Mouse (Mus musculus) neural tube, embryonic 15.5 days (tissue): ENCODE data around the gene Ntrk3. TPM values are rescaled to one million over a fixed set of nuclear protein-coding genes. Genes with fewer than 3 reads are reported as not detected.

Experiments used
- ATAC-seq: fragments of 200-750 bp; cut with Nextera tagmentation; 2 replicates; pipeline ENCODE4 v1.8.0; 2017; ENCODE audit warnings: mild to moderate bottlenecking, moderate TSS enrichment, moderate library complexity; ENCODE audit not compliant: low FRiP score
- H3K27ac ChIP-seq: fragments of 300-500 bp; sonication (generic); replicated peaks from 2 replicates; pipeline ENCODE4 v1.5.1; 2015; ENCODE audit warnings: mild to moderate bottlenecking, inconsistent platforms
- H3K27me3 ChIP-seq: fragments of 300-500 bp; sonication (generic); replicated peaks from 2 replicates; pipeline ENCODE4 v1.6.1; 2015; ENCODE audit warnings: inconsistent platforms
- H3K36me3 ChIP-seq: fragments of 300-500 bp; sonication (generic); 2 replicates; pipeline ENCODE4 v1.6.1; 2015; ENCODE audit warnings: inconsistent platforms
- H3K4me1 ChIP-seq: fragments of 300-500 bp; sonication (generic); 2 replicates; pipeline ENCODE4 v1.6.1; 2015; ENCODE audit warnings: inconsistent platforms
- H3K4me2 ChIP-seq: fragments of 300-500 bp; sonication (generic); 2 replicates; pipeline ENCODE4 v1.6.1; 2015; ENCODE audit warnings: inconsistent platforms, mild to moderate bottlenecking, moderate library complexity
- H3K4me3 ChIP-seq: fragments of 300-500 bp; sonication (generic); replicated peaks from 2 replicates; pipeline ENCODE4 v1.5.1; 2015; ENCODE audit warnings: mild to moderate bottlenecking, inconsistent platforms
- H3K9ac ChIP-seq: fragments of 300-500 bp; sonication (generic); replicated peaks from 2 replicates; pipeline ENCODE4 v1.6.1; 2015; ENCODE audit warnings: mild to moderate bottlenecking, inconsistent platforms
- H3K9me3 ChIP-seq: fragments of 300-500 bp; sonication (generic); replicated peaks from 2 replicates; pipeline ENCODE4 v1.6.1; 2016; ENCODE audit warnings: inconsistent platforms
- WGBS: fragments of 180-500 bp; shearing (Covaris S2); methylation state at CpG from one replicate; pipeline ENCODE4 v1.1.7; 2015; ENCODE audit warnings: mixed read lengths; 5-methylcytosine and 5-hydroxymethylcytosine counted together
- polyA plus RNA-seq: library from polyadenylated mRNA; unstranded; fragments of >200 nt; fragmentation: Nextera tagmentation; extraction: Ambion mirVana; gene quantifications from 2 replicates; pipeline ENCODE4 v1.2.1, GENCODE M21; 2015

Gene Ntrk3
- polyA plus RNA-seq, 1 experiment from 2014 or later = 27.3 TPM

DNA sequence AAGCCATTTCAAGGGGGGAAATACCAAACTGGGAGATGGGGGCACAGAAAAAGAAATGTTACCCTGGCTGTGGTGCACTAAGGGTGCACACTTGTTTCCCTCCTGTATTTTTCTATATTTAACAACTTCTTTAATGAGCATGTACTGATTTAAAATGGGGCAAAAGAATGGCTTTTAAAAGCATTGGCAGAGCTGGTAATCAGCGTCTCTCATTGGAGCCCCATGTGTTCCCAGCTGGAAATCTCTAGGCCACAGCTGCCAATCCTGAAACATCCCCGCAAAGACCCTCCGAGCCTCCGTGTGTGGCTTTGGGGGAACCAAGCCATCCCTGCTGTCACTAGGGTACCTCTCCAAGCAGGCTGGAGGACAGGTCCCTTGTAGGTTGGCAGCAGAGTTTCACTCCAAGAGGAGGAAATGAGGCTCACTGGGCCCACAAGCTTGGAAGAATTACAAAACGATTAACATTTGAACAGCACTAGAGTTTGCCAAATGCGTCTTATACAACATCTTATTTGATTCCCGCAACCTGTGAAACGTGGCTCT, 16.7 kb upstream of the Ntrk3 start:
- Histone ChIP-seq H3K4me3 (no peak overlapping the region), H3K4me2 (no peak overlapping the region), H3K36me3 (no peaks in the 10 kb centered on the region), H3K9me3 (no peaks in the 10 kb centered on the region), H3K27ac (no peak overlapping the region), H3K4me1 (0 out of 2 replicates have a peak, but pooled peaks cover 3% of the 10 kb centered on the region), H3K27me3 (no peaks in the 10 kb centered on the region; the same call in 1 of the 2 replicates), H3K9ac (no peak overlapping the region)
- no peak for ATAC-seq
- 50% methylated on average over 8 of the region's 8 CpGs for WGBS

DNA sequence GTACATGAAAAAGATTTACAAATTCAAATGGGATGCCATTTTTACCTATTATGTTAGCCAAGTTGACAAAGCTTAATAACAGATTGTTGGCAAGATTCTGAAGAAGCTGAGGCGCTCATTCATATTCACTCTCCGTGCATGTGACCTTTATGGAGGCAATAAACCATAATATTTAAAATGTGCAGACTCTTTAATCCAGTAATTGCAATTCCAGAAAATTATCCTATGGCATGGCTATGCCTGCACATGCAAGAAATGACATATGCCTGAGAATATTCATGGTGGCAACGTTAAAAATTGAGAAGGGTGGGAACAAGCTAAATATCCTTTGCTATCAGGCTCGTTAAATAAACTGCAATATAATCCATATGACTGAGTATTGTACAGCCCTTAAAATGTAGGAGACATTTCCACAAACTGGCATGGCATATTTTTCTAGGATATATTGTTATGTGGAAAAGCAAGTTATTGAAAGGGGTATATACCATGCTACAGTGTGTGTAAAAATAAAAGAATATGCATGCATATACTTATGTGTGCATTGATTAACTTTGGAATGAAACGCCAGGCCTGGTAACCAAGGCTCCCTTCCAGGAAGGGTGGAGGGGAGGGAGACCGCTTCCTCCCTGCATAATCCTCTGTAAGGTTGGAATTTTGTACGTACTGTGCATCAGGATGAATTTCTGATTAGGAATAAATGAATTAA, 16.1 kb upstream of the Ntrk3 start:
- Histone ChIP-seq H3K27ac (no peak overlapping the region), H3K9me3 (no peaks in the 10 kb centered on the region), H3K27me3 (no peaks in the 10 kb centered on the region; the same call in 1 of the 2 replicates), H3K9ac (no peak overlapping the region), H3K36me3 (no peaks in the 10 kb centered on the region), H3K4me1 (0 out of 2 replicates have a peak, but pooled peaks cover 3% of the 10 kb centered on the region), H3K4me2 (no peak overlapping the region), H3K4me3 (no peak overlapping the region)
- 72% methylated on average over 7 of the region's 7 CpGs for WGBS
- ATAC-seq = no peak

DNA sequence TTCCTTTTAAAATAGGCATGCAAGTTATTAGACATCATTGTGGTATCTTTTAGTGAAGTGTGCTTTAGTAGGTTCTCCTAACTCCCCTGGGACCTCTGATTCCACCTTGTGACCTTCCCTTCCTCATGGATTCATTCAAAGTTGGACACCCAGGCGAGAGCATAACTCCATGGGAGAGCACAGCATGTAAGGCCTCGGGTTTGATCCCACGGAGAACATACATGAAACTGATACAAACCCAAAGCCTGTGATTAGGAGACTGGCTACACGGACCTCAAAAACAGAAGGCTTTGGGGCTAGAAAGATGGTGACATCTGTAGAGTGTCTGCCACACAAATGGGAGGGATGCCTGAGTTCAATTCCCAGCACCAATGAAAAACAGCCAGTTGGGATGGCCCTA, 15.1 kb upstream of the Ntrk3 start:
- Histone ChIP-seq H3K36me3 (no peaks in the 10 kb centered on the region), H3K27me3 (no peaks in the 10 kb centered on the region; the same call in 1 of the 2 replicates), H3K27ac (no peak overlapping the region), H3K9ac (no peak overlapping the region), H3K4me3 (no peak overlapping the region), H3K9me3 (no peaks in the 10 kb centered on the region), H3K4me2 (no peak overlapping the region), H3K4me1 (0 out of 2 replicates have a peak, but pooled peaks cover 3% of the 10 kb centered on the region)
- no peak for ATAC-seq
- 88% methylated on average over 4 of the region's 4 CpGs for WGBS

DNA sequence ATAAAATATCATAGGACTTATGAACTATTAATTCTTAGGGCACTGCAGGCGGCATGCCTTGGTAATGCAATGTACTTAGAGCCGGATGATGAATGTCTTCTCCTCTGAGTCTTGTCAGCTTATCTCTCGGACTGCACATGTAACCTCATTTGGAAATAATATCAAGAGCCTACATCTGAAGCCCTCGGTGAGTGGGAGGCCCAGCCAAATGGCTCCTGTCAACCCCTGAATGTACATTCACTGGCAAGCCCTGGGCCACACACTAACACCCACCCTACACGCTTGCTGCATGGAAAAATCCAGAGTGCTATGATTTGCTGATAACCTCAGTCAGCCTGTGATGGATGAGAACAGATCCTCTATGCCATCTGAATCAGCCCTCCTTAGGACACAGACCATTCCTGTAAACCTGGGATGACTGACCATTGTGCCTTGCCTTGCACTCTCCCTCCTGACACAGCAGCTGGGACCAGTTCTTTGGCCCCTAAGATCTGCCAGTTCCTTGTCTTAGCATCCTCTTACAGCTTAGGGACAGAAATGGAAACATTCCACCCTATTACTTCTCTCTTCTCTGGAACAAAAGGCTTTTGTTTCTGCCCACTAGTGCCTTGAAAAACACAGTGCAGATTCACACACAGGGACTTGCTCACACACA, 6.0 kb upstream of the Ntrk3 start:
- Histone ChIP-seq H3K4me2 (no peak overlapping the region), H3K36me3 (no peaks in the 10 kb centered on the region), H3K9ac (no peak overlapping the region), H3K27ac (no peak overlapping the region), H3K27me3 (no peaks in the 10 kb centered on the region), H3K9me3 (no peaks in the 10 kb centered on the region), H3K4me3 (no peak overlapping the region), H3K4me1 (no peaks in the 10 kb centered on the region)
- 73% methylated on average over 5 of the region's 5 CpGs for WGBS
- ATAC-seq = no peak

DNA sequence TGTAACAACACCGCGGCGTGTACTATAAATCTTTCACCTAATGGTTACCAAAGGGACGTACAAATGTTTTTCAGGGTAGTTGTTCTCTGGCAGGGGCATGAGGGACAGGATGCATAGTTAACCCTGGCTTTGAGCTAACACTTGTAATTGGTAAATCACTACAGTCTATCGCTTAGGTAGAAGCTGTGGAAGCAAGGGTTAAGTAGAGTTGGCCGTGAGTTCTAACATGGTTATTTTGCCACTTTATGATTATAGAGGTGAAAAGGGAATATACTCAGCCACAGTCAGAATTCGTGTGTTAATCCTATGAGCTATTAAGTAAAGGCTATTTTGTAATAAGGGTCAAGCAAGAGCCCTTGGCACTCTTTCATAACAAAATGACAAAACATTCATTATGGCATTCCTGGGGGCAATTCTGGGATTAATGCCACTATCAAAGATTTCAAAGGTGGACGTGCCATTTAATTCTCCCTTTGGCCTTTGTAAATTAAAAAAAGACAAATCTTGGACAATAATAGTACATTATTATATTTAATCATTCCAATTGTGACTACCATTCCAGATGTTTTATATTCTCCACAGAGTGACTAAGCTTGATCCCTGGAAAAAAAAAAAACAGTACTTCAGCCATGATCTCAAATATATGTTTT, 1.7 kb upstream of the Ntrk3 start:
- WGBS = 58% methylated on average over 8 of the region's 8 CpGs
- Histone ChIP-seq H3K27me3 (no peaks in the 10 kb centered on the region), H3K9me3 (no peaks in the 10 kb centered on the region), H3K9ac (no peak overlapping the region), H3K27ac (no peak overlapping the region), H3K4me1 (no peaks in the 10 kb centered on the region), H3K4me2 (no peak overlapping the region), H3K36me3 (no peaks in the 10 kb centered on the region), H3K4me3 (no peak overlapping the region)
- no peak for ATAC-seq

DNA sequence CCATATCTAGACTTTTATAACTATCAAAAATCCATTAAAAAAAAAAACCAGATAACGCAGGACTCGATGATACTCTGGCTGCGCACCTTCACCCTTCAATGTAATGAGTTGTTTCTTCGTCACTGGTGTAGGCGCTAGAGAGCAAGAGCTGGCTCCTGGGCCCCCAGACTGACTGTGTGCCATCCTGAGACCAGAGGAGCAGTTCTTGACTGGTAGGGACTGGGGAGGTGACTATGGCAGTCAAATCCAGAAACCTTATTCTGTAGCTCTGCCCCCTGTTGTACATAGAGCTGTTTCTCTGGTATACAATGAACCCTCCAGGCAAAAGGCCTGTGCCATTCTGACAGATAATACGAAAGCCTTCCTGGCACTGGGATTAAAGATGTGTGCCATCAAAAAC, 616 bp downstream of the Ntrk3 start:
- 95% methylated on average over 6 of the region's 6 CpGs for WGBS
- ATAC-seq = no peak
- no peak overlapping the region for H3K27ac ChIP-seq
- H3K4me3 ChIP-seq = no peak overlapping the region
- H3K9me3 ChIP-seq = no peaks in the 10 kb centered on the region
- no peaks in the 10 kb centered on the region for H3K4me1 ChIP-seq
- no peak overlapping the region for H3K9ac ChIP-seq
- H3K27me3 ChIP-seq = no peaks in the 10 kb centered on the region
- H3K36me3 ChIP-seq = no peaks in the 10 kb centered on the region
- H3K4me2 ChIP-seq = no peak overlapping the region

DNA sequence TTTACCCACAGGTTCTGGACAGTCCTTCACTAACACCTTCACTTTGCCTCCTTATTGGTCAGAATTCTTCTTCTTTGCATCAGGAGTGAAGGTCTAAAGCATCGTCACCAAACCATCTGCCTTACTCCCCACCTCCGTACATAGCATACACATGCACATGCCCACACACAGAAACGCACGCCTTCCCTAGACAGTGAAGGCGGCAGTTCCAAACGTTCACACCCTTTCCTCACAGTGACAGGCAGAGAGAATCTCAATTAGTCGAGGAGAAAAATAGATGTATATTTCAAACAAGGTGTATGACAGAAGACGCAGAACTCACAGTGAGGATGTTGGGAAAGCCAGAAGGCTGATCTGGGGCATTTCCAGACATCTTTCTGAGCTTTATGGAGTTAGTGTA, 6.4 kb downstream of the Ntrk3 start:
- Histone ChIP-seq H3K4me2 (no peak overlapping the region), H3K27ac (no peak overlapping the region), H3K9ac (no peak overlapping the region), H3K27me3 (no peaks in the 10 kb centered on the region), H3K36me3 (no peaks in the 10 kb centered on the region), H3K9me3 (no peaks in the 10 kb centered on the region), H3K4me3 (no peak overlapping the region), H3K4me1 (no peaks in the 10 kb centered on the region)
- 87% methylated on average over 8 of the region's 8 CpGs for WGBS
- no peak for ATAC-seq

DNA sequence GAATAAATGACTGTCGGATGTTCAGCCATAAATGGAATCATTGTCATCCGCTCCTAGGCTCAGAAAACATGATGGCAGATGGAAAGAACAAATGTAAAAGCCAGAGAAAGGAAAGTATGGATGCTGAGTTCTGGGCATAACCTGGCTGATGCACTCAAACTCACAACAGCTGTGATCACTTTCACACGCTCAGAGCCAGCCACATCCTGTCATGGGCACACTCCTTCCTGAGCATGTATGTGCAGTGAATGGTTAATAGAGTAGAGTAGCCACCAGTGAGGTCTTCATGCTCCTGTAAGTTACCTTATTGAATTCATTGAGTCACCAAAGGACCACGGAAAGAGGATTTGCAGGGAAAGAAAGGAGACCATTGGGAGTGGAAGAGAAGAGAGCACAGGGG, 13.2 kb downstream of the Ntrk3 start:
- Histone ChIP-seq H3K27ac (no peak overlapping the region), H3K9ac (no peak overlapping the region), H3K4me2 (no peak overlapping the region), H3K9me3 (no peaks in the 10 kb centered on the region), H3K4me1 (no peaks in the 10 kb centered on the region), H3K27me3 (no peaks in the 10 kb centered on the region), H3K4me3 (no peak overlapping the region), H3K36me3 (no peaks in the 10 kb centered on the region)
- no peak for ATAC-seq
- WGBS = 60% methylated on average over 4 of the region's 4 CpGs

DNA sequence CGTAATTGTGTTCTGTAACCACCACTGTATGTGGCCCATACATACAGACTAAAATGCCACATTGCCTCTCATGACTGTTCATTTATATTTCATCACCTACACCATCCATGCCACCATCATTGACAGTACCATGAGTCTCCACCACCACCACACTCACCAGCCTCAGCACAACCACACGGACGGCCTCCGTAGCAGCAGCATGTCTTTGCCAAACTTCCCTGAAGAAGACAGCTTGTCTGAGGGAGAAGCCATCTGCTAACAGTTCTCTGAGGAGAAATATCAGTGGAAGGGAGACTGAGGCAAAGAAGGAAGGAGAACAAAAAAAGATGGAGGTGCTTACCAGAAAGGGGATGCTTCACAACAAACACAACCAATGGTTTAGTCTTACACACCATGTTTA, 15.8 kb downstream of the Ntrk3 start:
- 95% methylated on average over 4 of the region's 4 CpGs for WGBS
- Histone ChIP-seq H3K4me3 (no peak overlapping the region), H3K9ac (no peak overlapping the region), H3K27ac (no peak overlapping the region), H3K4me1 (no peaks in the 10 kb centered on the region), H3K27me3 (no peaks in the 10 kb centered on the region), H3K9me3 (no peaks in the 10 kb centered on the region), H3K4me2 (no peak overlapping the region), H3K36me3 (no peaks in the 10 kb centered on the region)
- ATAC-seq = no peak

DNA sequence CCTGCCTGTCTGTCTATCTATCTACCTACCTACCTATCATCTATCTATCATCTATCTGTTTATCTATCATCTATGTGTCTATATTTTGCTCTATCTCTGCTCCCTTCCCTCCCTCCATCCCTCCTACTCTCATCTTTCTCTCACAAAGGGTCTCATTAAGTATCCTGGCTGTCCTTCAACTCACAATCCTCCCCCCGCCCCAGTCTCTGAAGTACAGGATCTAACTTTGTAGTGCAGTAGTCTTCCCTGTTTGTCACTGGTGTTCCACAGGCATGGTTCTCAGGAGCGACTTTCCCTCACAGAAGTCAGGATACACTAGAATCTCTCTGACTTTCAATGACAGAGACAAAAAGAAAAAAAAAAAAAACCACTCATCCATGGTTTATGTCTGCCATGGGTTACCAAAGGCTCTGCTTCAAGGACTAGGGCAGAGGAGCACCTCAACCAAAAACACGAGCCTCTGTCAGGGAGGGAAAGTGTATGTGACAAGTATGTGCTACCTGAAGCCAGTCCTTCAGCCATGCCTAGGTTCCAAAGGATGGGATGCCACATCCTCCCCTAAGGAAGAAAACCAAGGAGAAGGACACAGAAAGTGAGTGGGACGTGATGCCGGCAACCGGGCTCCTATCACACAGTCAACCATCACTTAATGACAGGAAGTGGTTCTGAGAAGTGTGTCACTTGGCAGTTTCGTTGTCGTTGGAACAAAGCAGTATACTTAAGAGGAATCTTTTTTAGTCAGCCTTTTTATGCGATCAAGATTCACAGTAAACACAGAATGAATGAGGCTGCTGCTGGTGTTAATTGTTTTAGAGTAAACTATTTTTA, 16.6 kb downstream of the Ntrk3 start:
- 90% methylated on average over 9 of the region's 9 CpGs for WGBS

DNA sequence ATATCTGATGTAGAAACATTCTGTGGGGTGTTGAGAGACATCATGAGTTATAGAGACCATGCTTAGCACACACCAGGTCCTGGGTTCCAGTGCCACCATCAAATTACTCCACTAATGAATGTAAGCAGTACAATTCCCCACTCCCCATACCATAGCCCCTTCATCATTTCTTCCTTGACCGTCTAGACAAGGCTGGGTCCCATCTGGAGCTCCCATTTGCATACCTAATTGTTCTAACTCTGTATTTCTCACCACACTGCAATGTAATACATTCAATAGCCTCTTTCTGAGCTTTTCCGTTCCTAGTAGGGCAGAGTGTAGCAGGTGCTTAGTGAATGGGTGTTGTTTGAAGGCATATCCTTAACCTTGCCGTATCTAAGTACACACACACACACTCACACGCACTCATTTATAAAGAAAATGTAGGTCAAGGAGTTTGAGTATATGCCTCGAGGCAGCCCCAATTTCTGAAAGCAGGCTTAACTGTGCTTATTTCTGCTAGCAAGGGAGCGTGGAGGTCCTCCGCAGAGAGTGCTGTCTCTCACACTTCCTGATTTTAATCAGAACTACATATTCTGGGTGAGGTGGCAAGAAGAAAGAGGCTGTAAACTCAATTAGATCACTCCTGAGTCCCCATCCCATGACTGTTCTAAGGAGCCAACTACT, 17.9 kb downstream of the Ntrk3 start:
- Histone ChIP-seq H3K9ac (no peak overlapping the region), H3K4me3 (no peak overlapping the region), H3K4me2 (no peak overlapping the region), H3K27ac (no peak overlapping the region), H3K36me3 (no peaks in the 10 kb centered on the region), H3K9me3 (no peaks in the 10 kb centered on the region), H3K4me1 (no peaks in the 10 kb centered on the region), H3K27me3 (no peaks in the 10 kb centered on the region)
- no peak for ATAC-seq
- 62% methylated on average over 7 of the region's 7 CpGs for WGBS

More for the DNA sequence above, 16.6 kb downstream of the Ntrk3 start:
- H3K36me3 ChIP-seq = no peaks in the 10 kb centered on the region
- no peak overlapping the region for H3K9ac ChIP-seq
- no peaks in the 10 kb centered on the region for H3K4me1 ChIP-seq
- H3K9me3 ChIP-seq = no peaks in the 10 kb centered on the region
- H3K27ac ChIP-seq = no peak overlapping the region
- no peak for ATAC-seq
- H3K4me3 ChIP-seq = no peak overlapping the region
- H3K4me2 ChIP-seq = no peak overlapping the region
- no peaks in the 10 kb centered on the region for H3K27me3 ChIP-seq
